ENCODE assay signal across 8 mouse cellular contexts in genomic region chr16:18194208-18194985, GRCm38 (mm10). TPM values are rescaled to one million over a fixed set of nuclear protein-coding genes. Genes with fewer than 3 reads are reported as not detected.
DNase-seq lines count a peak whose midpoint lies in the region; ATAC-seq lines count a peak whose summit lies in the region.

No protein-coding gene starts in this region.

- H3K27ac ChIP-seq in lung, embryonic 16.5 days (ENCODE audit: low read length): no peak overlapping the region
- peak overlapping the region; percentile 80 for H3K27ac ChIP-seq in stomach, embryonic 15.5 days

- no peak overlapping the region for H3K4me3 ChIP-seq in lung, embryonic 16.5 days (ENCODE audit: low read length)
- H3K4me3 ChIP-seq in stomach, embryonic 15.5 days (replicated peaks): no peak overlapping the region

- no peaks in the 10 kb centered on the region for H3K36me3 ChIP-seq in lung, embryonic 16.5 days (ENCODE audit: control insufficient read depth, insufficient read depth, low read length)
- no peaks in the 10 kb centered on the region for H3K36me3 ChIP-seq in stomach, embryonic 15.5 days

- no peak overlapping the region for H3K4me2 ChIP-seq in lung, embryonic 16.5 days (ENCODE audit: low read depth, low read length)
- H3K4me2 ChIP-seq in stomach, embryonic 15.5 days: no peak overlapping the region

- peaks cover 5% of the 10 kb centered on the region; the same call in 1 of the 2 replicates for H3K4me1 ChIP-seq in lung, embryonic 16.5 days (replicated peaks; ENCODE audit: control insufficient read depth, insufficient read depth, low read length)
- peaks cover 15% of the 10 kb centered on the region; the same call in 1 of the 2 replicates for H3K4me1 ChIP-seq in stomach, embryonic 15.5 days

- peak; percentile 28; the same call in 1 of the 2 replicates for ATAC-seq in lung, embryonic 16.5 days (ENCODE audit: low read depth)
- ATAC-seq in stomach, embryonic 15.5 days (ENCODE audit: insufficient read depth, low FRiP score, low read depth): no peak
- ATAC-seq in CD4-positive, CD25-positive, alpha-beta regulatory T cell, adult 4 months: no peak
- ATAC-seq in erythroid progenitor cell, adult 5-6 weeks (replicated peaks; ENCODE audit: low FRiP score, poor library complexity, severe bottlenecking): no peak

- H3K9me3 ChIP-seq in lung, embryonic 16.5 days (ENCODE audit: control insufficient read depth, low read length): no peaks in the 10 kb centered on the region
- H3K9me3 ChIP-seq in stomach, embryonic 15.5 days: no peaks in the 10 kb centered on the region

- WGBS in lung, embryonic 16.5 days: 52% methylated on average over 15 of the region's 15 CpGs
- WGBS in stomach, embryonic 15.5 days: 62% methylated on average over 15 of the region's 15 CpGs

- H3K9ac ChIP-seq in lung, embryonic 16.5 days (ENCODE audit: low read length): no peak overlapping the region; the same call in 1 of the 2 replicates
- no peak overlapping the region for H3K9ac ChIP-seq in stomach, embryonic 15.5 days

- no peaks in the 10 kb centered on the region for H3K27me3 ChIP-seq in lung, embryonic 16.5 days (ENCODE audit: control insufficient read depth, insufficient read depth, low read depth, low read length)
- no peaks in the 10 kb centered on the region for H3K27me3 ChIP-seq in stomach, embryonic 15.5 days (replicated peaks)

- DNase-seq in lung, postnatal 25 days (ENCODE audit: low spot score): no peak
- DNase-seq in gastrocnemius, postnatal 10 days: peak; percentile 25
- DNase-seq in kidney, postnatal 25 days: peak; percentile 63 to 86
- DNase-seq in natural killer cell, adult 2 months (ENCODE audit: low spot score in 2 of 2): no peak

RNA-seq across cellular contexts. Expression of gene Ccdc188, which starts 23.3 kb away (rescaled TPM):
- polyA plus RNA-seq in lung, embryonic 16.5 days (2015; fragmentation: Nextera tagmentation; extraction: Ambion mirVana): not detected in 2 replicates
- total RNA-seq in gastrocnemius, postnatal 10 days (2021): not detected
- polyA plus RNA-seq in stomach, embryonic 15.5 days (2015; fragmentation: Nextera tagmentation; extraction: Ambion mirVana): not detected in 2 replicates
- not detected for polyA plus RNA-seq in CD4-positive, CD25-positive, alpha-beta regulatory T cell, adult 4 months (2017; shearing (Covaris generic))
- not detected in 2 replicates for total RNA-seq in erythroid progenitor cell, adult 5-6 weeks (2015; ENCODE audit: low replicate concordance)
- total RNA-seq in erythroid progenitor cell, adult 5-6 weeks (2017; ENCODE audit: low replicate concordance): not detected in 2 replicates

RNA-seq across cellular contexts. Expression of gene Zdhhc8, which starts 40.5 kb away (rescaled TPM):
- polyA plus RNA-seq in lung, embryonic 16.5 days (2015; fragmentation: Nextera tagmentation; extraction: Ambion mirVana): 9.1 and 9.3 TPM in 2 replicates
- total RNA-seq in gastrocnemius, postnatal 10 days (2021): 10 to 100 TPM; 26.3 to 29.7 TPM
- 15.2 and 15.7 TPM in 2 replicates for polyA plus RNA-seq in stomach, embryonic 15.5 days (2015; fragmentation: Nextera tagmentation; extraction: Ambion mirVana)
- 1 to 10 TPM; 1.6 to 3.2 TPM for polyA plus RNA-seq in CD4-positive, CD25-positive, alpha-beta regulatory T cell, adult 4 months (2017; shearing (Covaris generic))
- total RNA-seq in erythroid progenitor cell, adult 5-6 weeks (2015; ENCODE audit: low replicate concordance): 1.4 TPM in 1 of 2 replicates, not detected in the other
- 2.2 TPM in 1 of 2 replicates, not detected in the other for total RNA-seq in erythroid progenitor cell, adult 5-6 weeks (2017; ENCODE audit: low replicate concordance)

RNA-seq across cellular contexts. Expression of gene Trmt2a, which starts 54.1 kb away (rescaled TPM):
- polyA plus RNA-seq in lung, embryonic 16.5 days (2015; fragmentation: Nextera tagmentation; extraction: Ambion mirVana): 95.2 and 106 TPM in 2 replicates
- total RNA-seq in gastrocnemius, postnatal 10 days (2021): 10 to 100 TPM; 15.3 to 21.2 TPM
- 93.7 and 111 TPM in 2 replicates for polyA plus RNA-seq in stomach, embryonic 15.5 days (2015; fragmentation: Nextera tagmentation; extraction: Ambion mirVana)
- polyA plus RNA-seq in CD4-positive, CD25-positive, alpha-beta regulatory T cell, adult 4 months (2017; shearing (Covaris generic)): 10 to 100 TPM; 42.2 to 67.6 TPM
- total RNA-seq in erythroid progenitor cell, adult 5-6 weeks (2015; ENCODE audit: low replicate concordance): 51.2 and 52.4 TPM in 2 replicates
- 20.2 and 30.0 TPM in 2 replicates for total RNA-seq in erythroid progenitor cell, adult 5-6 weeks (2017; ENCODE audit: low replicate concordance)

RNA-seq across cellular contexts. Expression of gene Ranbp1, which starts 54.1 kb away (rescaled TPM):
- 459 and 514 TPM in 2 replicates for polyA plus RNA-seq in lung, embryonic 16.5 days (2015; fragmentation: Nextera tagmentation; extraction: Ambion mirVana)
- total RNA-seq in gastrocnemius, postnatal 10 days (2021): 10 to 100 TPM; 52.4 to 72.0 TPM
- polyA plus RNA-seq in stomach, embryonic 15.5 days (2015; fragmentation: Nextera tagmentation; extraction: Ambion mirVana): 536 and 556 TPM in 2 replicates
- 100 to 1,000 TPM; 122 to 138 TPM for polyA plus RNA-seq in CD4-positive, CD25-positive, alpha-beta regulatory T cell, adult 4 months (2017; shearing (Covaris generic))
- total RNA-seq in erythroid progenitor cell, adult 5-6 weeks (2015; ENCODE audit: low replicate concordance): 144 and 145 TPM in 2 replicates
- 76.8 and 133 TPM in 2 replicates for total RNA-seq in erythroid progenitor cell, adult 5-6 weeks (2017; ENCODE audit: low replicate concordance)

Comparison
In these comparisons a context has a peak if more than half of its experiments do, and no peak if none do; other contexts are left out.
1. DNase-seq: peak in gastrocnemius, postnatal 10 days (single experiment) and kidney, postnatal 25 days (2 of 2); none in lung, postnatal 25 days (single experiment) and natural killer cell, adult 2 months (0 of 2).